Mouse (Mus musculus): ENCODE measurements around the gene Itga5.
"Not testable (repeated sequence)": the region's sequence is repeated elsewhere in the genome, so short reads cannot be mapped to it uniquely, and the experiment has no call there.

Itga5 gene

GRCm38 (mm10) chr15:103366376-103367149, at the start of gene Itga5:
Gene Itga5, minus strand, starts transcription at chr15:103366763.
- DNase-seq, result peak; percentile 24 to 27

DNA sequence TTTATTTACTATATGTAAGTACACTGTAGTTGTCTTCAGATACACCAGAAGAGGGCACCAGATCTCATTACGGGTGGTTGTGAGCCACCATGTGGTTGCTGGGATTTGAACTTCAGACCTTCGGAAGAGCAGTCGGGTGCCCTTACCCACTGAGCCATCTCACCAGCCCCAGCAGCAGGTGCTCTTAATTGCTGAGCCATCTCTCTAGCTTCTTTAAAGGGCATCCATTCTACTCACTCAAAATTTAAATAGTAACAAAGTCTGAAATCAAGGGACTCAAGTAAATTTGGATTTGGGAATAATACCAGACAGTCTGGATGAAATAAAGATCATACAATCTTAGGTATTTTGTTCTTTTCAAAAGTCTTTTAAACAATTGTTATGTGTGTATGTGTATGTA, 39.0 kb upstream of the Itga5 start:
- not testable (repeated sequence) for DNase-seq

GRCm38 (mm10) chr15:103401361-103401760, 34.8 kb upstream of the Itga5 start:
- no peak for DNase-seq

DNA sequence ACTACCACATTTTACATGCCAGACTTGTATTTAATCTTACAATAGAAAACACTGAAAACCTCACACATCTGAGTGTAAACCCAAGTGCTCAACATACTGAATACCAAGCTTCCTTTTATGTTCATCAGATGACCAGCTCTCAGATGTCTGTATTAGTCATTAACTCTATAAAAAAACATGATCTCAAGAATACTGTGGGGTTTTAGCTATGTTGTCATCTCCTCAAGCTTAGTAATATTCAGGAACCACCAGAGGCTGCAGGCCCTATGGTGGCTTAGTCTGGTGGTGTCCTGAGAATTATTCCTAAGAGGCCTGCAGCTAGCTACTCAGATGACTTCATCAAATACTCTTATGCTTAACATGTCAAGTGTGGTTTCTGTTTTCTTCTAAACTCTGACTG, 27.0 kb upstream of the Itga5 start:
- DNase-seq, result no peak

- no peak for DNase-seq
Measured at GRCm38 (mm10) chr15:103388556-103389145, 22.1 kb upstream of the Itga5 start.

DNA sequence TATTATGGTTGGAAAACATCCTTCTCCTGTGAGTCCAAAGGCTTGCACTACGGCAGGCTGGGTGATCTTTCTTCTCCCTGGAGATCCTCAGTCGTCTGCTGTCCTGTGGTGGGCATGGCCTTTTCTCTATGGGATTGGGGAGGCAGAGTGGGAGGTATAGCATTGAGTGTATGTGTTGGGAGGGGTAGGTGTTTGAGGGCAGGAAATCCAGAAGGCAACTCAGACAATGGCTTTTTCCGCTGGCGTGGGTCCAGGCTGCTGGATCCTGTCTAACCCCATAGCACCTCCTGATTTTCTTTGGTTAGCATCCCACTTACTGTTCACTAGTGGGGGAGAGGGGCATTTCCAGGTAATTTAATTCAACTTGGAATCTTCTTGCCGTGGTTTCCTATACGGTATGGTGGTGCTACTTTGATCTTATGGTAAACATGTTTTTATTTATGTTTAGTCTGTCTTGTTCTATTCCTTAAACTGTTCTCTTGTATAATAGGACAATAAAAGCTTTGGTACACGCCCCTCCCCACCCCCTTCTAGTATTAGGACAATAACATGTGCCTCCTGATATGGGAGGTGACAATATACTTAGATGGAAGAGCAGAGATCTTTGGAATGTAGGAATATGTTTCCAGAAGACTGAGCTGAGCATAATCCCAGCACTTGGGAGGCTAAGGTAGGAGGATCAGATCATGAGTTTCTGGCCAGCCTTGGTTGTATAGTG, 17.4 kb upstream of the Itga5 start:
- DNase-seq, result no peak

DNA sequence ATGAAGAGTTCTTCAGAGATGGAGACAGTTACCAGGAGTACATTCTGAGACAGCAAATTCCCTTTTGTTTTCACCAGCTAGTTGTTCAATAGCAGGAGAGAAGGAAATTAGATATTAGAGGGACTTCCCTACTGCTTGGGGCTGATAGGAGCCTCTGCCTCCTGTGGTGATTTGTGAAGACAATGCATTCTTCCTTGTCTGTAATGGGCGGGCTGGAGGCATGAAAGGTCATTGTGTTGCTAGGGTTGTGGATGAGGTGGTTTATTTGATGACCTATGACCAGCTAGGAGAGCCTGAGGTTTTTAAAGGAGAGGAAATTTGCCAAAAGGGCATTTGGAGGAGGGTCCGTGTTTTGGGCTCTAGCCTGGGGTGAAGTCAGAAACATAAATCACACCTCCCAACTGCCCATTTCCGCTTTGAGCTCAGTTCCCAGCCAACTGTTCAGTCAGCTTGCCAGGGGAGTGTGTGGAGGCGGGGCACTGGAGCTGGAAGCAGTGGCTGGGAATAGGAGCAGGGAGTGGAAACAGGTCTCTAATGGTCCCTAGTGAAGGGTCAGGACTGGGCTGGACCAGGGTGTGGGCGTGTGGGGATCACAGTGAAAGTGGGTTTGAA, 16.3 kb upstream of the Itga5 start:
- no peak for DNase-seq

- no peak for DNase-seq
Measured at GRCm38 (mm10) chr15:103382075-103382474, 15.5 kb upstream of the Itga5 start.

GRCm38 (mm10) chr15:103378665-103379356, 12.2 kb upstream of the Itga5 start:
- DNase-seq, result no peak

DNA sequence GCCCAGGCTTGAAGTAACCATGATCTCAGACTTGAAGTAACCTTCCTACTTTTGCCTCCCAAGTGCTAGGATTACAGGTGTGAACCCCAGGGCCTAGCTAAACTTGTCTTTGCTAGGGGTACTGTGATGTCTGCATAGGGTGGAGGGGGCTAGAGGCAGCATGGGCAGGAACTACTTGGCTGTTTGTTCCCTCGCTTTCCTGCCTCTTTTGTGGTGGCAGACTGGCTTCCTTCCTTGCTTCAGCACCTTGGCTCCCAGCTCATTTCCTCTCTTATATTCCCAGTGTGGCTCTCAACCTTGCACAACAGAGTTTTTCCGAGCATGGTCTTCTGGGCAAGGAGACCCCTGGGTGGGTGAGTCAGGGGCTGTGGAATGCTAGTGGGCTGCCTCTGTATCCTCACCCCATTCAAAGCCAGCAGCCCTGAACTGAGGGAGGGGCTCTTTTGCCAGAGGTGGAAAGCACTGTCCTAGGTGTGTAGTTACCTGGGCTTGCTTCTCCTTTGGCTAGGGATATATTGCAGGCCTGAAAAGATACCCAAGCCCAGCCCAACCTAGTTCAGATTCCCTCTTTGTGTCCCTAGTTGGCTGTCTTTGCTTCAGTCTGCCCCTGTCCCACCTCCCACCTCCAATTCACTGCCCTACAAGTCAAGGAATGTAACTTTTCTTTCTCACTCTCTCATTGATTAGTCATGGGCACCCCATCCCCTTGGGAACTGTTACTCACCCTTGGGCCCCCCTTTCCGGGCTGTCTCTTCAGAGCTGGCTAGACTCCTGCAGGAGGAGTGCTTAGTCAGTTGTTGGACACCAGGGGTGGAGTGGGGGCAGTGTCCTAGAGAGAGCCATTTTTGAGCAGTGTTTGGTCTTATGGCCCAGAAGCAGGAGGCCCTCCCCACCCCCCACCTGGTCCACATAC, 11.4 kb upstream of the Itga5 start:
- DNase-seq, result no peak

- no peak for DNase-seq
Measured at GRCm38 (mm10) chr15:103376837-103377269, 10.3 kb upstream of the Itga5 start.

- DNase-seq, result no peak
Measured at GRCm38 (mm10) chr15:103375112-103375800, 8.7 kb upstream of the Itga5 start.

DNA sequence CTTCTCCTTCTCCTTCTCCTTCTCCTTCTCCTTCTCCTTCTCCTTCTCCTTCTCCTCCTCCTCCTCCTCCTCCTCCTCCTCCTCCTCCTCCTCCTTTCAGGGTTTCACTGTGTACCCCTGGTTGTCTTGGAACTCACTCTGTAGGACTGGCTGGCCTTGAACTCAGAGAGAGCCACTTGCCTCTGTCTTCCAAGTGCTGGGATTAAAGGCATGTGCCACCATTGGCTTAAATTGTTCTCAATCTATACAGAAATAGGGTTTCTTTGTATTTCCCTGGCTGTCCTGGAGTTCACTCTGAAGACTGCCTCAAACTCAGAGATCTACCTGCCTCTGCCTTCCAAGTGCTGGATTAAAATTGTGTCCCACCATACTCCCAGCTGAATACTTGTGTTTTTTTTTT, 5.9 kb upstream of the Itga5 start:
- no peak for DNase-seq

- no peak for DNase-seq
Measured at GRCm38 (mm10) chr15:103371741-103372140, 5.2 kb upstream of the Itga5 start.

DNA sequence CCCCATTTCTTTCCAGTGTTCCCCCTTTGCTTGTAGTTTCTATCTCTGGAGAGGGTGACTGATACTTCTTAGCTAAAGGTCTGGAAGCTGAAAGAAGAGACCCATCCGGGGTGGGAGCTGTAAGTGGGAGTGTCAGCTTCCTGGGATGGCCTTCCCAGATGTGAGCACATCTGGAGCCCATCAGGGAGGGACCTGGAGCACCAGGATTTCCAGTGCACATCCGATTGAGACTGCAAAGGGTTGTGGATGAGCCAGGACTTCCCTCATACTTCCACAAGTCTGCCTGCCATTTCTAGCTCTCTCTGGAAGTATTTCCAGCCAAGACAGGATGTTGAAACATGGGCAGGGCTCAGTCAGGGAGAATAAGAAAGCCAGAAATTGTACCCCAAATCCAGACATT, 4.6 kb upstream of the Itga5 start:
- DNase-seq, result no peak

GRCm38 (mm10) chr15:103370462-103370861, 3.9 kb upstream of the Itga5 start:
- DNase-seq, result no peak

DNA sequence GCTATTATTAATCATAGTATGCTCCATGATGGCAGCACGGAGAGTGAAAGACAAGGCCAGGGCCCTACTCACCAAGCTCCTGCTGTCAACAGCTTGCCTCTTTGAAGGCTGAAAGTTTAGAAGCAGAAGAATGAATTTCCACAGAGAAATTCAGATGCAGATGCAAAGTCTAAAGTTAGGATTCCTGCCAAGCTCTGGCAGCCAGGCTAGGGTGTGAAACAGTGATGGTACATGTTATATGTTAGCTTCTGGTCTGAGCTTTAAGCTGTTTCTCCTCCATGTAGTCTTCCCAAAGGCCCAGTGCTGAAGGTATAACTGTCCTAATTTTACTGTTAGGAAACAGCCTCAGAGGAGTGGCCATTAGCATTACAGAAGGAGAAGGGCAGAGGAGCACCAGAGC, 2.6 kb upstream of the Itga5 start:
- DNase-seq, result no peak

GRCm38 (mm10) chr15:103368179-103368940, 1.8 kb upstream of the Itga5 start:
- DNase-seq, result no peak

DNA sequence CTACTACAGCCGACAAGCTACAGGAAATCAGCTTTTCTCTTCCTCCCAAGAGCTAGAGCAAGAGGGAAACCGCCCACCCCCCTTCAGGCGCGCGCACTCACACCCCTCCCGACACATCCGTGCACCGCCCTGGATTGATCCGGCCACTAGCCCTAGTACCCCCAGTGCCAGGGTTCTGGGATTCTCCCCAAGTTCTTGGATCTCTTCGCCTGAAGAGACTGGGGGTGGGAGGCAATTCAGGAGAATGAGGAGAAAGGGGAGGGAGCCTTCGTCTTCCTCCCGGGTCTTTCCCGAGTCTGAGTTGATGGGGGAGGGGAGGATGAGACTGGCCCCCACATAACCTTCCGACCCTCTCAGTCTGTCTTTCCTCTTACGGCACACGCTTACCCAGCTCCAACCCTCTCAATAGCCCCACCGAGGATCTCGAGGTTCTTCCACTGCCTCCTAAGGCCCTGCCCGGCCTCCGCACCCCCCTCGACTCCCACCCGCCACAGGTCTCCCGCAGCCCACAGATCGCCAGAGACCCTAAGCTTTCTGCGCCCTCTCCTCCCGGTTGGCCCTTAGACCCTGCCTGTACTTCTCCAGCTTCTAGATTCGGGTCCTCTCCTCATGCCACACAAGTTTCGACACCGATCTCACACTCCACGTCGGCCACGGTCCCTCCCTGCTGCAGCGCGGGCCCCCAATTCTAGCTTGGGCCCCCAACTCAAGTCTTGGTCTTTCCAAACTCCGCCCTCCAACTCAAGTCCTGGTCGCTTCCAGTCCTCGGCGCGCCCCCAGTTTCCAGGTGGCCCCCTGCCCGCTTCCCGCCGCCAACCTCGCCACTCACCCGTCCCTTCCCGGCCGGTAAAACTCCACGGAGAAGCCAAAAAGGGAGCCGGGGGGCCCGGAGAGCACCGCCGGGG, 840 bp downstream of the Itga5 start:
- DNase-seq, result peak; percentile 44 to 60

Data from thymus, adult 18-20 months (tissue).